Mouse (Mus musculus) erythroblast, embryonic 14.5 days (primary cell): Measurements from ENCODE around the gene Uvrag.

ENCODE experiments used
- GATA1 ChIP-seq: IDR thresholded peaks from 2 replicates; pipeline ENCODE4 v1.6.1; 2012; ENCODE audit warnings: low read length, inconsistent platforms, mixed read lengths
- TAL1 ChIP-seq: IDR thresholded peaks from 3 replicates; pipeline ENCODE4 v1.6.1; 2012; ENCODE audit warnings: low read length, inconsistent platforms, mixed read lengths

GRCm38 (mm10) chr7:99151342-99151741 is 10.4 kb upstream of the Uvrag start:
- TF ChIP-seq GATA1 = no peak
- TF ChIP-seq TAL1 = no peak
